Mouse (Mus musculus) bone marrow, adult 2 months (tissue): Measurements from ENCODE around the gene Siglecg. TPM values are rescaled to one million over a fixed set of nuclear protein-coding genes. Genes with fewer than 3 reads are reported as not detected.

Experiments used
- H3K27ac ChIP-seq: fragments of 200-500 bp; 2 replicates; pipeline ENCODE4 v1.5.1; 2012; ENCODE audit warnings: low read depth, mild to moderate bottlenecking, control low read depth, inconsistent platforms, low read length; ENCODE audit not compliant: control insufficient read depth, poor library complexity, insufficient read depth
- H3K4me1 ChIP-seq: fragments of 200-500 bp; 2 replicates; pipeline ENCODE4 v1.6.1; 2011; ENCODE audit warnings: low read length; ENCODE audit not compliant: control insufficient read depth, insufficient read depth
- H3K4me3 ChIP-seq: fragments of 200-500 bp; replicated peaks from 2 replicates; pipeline ENCODE3; 2011; ENCODE audit warnings: mild to moderate bottlenecking, low read depth, low read length, control low read depth; ENCODE audit not compliant: control insufficient read depth
- CTCF ChIP-seq: fragments of 200-500 bp; IDR thresholded peaks from 2 replicates; pipeline ENCODE4 v1.5.1; 2011; ENCODE audit warnings: low read length, control low read depth; ENCODE audit not compliant: control insufficient read depth, insufficient read depth
- POLR2A ChIP-seq: fragments of 200-500 bp; IDR thresholded peaks from 2 replicates; pipeline ENCODE4 v1.6.1; 2011; ENCODE audit warnings: low read depth, mild to moderate bottlenecking, control low read depth, low read length, borderline replicate concordance; ENCODE audit not compliant: control insufficient read depth
- WGBS: fragments of 180-500 bp; shearing (Covaris S2); methylation state at CpG from one replicate; pipeline ENCODE4 v1.1.7; 2018; 5-methylcytosine and 5-hydroxymethylcytosine counted together
- polyA plus RNA-seq: library from polyadenylated mRNA; stranded (reverse); fragments of >200 nt; gene quantifications from 2 replicates; pipeline ENCODE4 v1.2.4, GENCODE M21; 2011; ENCODE audit warnings: low replicate concordance; ENCODE audit not compliant: missing spikeins, insufficient read depth, insufficient read length

Siglecg gene
- 33.1 and 73.3 TPM in 2 replicates for polyA plus RNA-seq

GRCm38 (mm10) chr7:43408131-43408553 is at the start of gene Siglecg:
Siglecg (plus strand) TSS chr7:43408204.
- Histone ChIP-seq H3K27ac (peak within 1 kb of the TSS; percentile 90), H3K4me3 (peak within 1 kb of the TSS; percentile 90), H3K4me1 (peaks cover 5% of the 10 kb centered on the region; the same call in 1 of the 2 replicates)
- TF ChIP-seq CTCF = no peak
- TF ChIP-seq POLR2A = no peak
- WGBS = 9% methylated on average over 4 of the region's 4 CpGs

- TF ChIP-seq POLR2A = no peak
- no peak for TF ChIP-seq CTCF
- no peak overlapping the region for H3K27ac ChIP-seq
- no peaks in the 10 kb centered on the region; the same call in 1 of the 2 replicates for H3K4me1 ChIP-seq
- 92% methylated on average over 3 of the region's 3 CpGs for WGBS
- no peak overlapping the region for H3K4me3 ChIP-seq
Measured at GRCm38 (mm10) chr7:43358556-43358955, 49.4 kb upstream of the Siglecg start.

- TF ChIP-seq CTCF (no peak), POLR2A (no peak)
- Histone ChIP-seq H3K27ac (no peak overlapping the region), H3K4me1 (no peaks in the 10 kb centered on the region), H3K4me3 (no peak overlapping the region)
- 79% methylated on average over 1 of the region's 1 CpGs for WGBS
Measured at GRCm38 (mm10) chr7:43361442-43361841, 46.6 kb upstream of the Siglecg start.

GRCm38 (mm10) chr7:43362021-43362420 is 46.0 kb upstream of the Siglecg start:
- Histone ChIP-seq H3K4me3 (no peak overlapping the region), H3K4me1 (no peaks in the 10 kb centered on the region), H3K27ac (no peak overlapping the region)
- WGBS = 43% methylated on average over 4 of the region's 4 CpGs
- no peak for TF ChIP-seq POLR2A
- no peak for TF ChIP-seq CTCF

DNA sequence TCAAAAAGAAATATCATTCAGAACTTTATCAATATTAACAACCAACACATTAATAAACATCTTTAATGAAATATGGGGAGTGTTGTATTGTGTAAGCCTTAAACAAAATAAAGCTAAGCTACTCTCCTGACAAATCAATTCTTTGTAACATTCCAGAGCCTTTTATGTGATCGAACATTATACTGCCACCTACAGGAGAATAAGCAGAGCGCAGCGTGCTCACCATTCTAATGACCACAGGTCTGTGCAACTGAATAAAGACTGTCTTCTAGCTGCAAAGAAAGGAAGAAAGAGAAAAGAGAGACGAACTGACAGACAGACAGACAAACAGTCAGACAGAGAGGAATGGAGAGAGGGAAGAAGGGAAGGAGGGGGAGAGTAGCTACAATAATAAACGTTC is 29.8 kb upstream of the Siglecg start:
- Histone ChIP-seq H3K4me3 (no peak overlapping the region), H3K4me1 (no peaks in the 10 kb centered on the region), H3K27ac (no peak overlapping the region)
- TF ChIP-seq CTCF = no peak
- no peak for TF ChIP-seq POLR2A
- WGBS = 10% methylated on average over 5 of the region's 5 CpGs

- Histone ChIP-seq H3K4me1 (peaks cover 4% of the 10 kb centered on the region), H3K27ac (peak overlapping the region; percentile 62; the same call in 1 of the 2 replicates), H3K4me3 (no peak overlapping the region)
- TF ChIP-seq CTCF (no peak), POLR2A (no peak)
- 15% methylated on average over 8 of the region's 8 CpGs for WGBS
Measured at GRCm38 (mm10) chr7:43392349-43393121, 15.5 kb upstream of the Siglecg start.

GRCm38 (mm10) chr7:43399501-43399900 is 8.5 kb upstream of the Siglecg start:
- Histone ChIP-seq H3K4me1 (peaks cover 2% of the 10 kb centered on the region), H3K27ac (no peak overlapping the region), H3K4me3 (no peak overlapping the region)
- no peak for TF ChIP-seq CTCF
- WGBS = 84% methylated on average over 2 of the region's 2 CpGs

DNA sequence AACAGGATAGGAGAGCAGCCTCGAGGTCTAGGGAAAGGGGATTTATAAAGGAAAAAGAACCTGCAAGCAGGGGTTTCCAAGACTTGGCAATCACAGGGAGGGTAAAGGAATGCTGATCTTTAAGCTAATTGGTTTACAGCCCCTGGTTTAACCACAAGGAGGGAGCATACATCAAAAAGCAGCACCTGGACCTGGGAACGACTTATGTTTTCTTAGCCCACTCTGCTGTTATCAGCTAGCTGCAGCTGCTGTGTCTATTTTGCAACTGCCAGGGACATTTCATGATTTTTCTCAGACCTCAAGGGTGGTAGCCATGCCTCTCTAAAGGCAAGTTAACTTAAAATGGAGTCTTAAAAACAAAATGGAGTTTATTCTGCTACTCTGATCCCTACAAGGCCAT is 5.3 kb upstream of the Siglecg start:
- peaks cover 2% of the 10 kb centered on the region; the same call in 1 of the 2 replicates for H3K4me1 ChIP-seq
- TF ChIP-seq POLR2A (no peak), CTCF (no peak)
- 29% methylated on average over 2 of the region's 2 CpGs for WGBS
- no peak overlapping the region for H3K4me3 ChIP-seq
- H3K27ac ChIP-seq = no peak overlapping the region
